Mouse (Mus musculus): ENCODE measurements around the gene Chaf1a. TPM values are rescaled to one million over a fixed set of nuclear protein-coding genes. Genes with fewer than 3 reads are reported as not detected.
A peak's percentile ranks its signal among the peaks of the same experiment; 100 is the strongest.
"Not testable (repeated sequence)": the region's sequence is repeated elsewhere in the genome, so short reads cannot be mapped to it uniquely, and the experiment has no call there.

Chaf1a gene
- polyA plus RNA-seq, 1 experiment from 2014 or later = 6.5 TPM

DNA sequence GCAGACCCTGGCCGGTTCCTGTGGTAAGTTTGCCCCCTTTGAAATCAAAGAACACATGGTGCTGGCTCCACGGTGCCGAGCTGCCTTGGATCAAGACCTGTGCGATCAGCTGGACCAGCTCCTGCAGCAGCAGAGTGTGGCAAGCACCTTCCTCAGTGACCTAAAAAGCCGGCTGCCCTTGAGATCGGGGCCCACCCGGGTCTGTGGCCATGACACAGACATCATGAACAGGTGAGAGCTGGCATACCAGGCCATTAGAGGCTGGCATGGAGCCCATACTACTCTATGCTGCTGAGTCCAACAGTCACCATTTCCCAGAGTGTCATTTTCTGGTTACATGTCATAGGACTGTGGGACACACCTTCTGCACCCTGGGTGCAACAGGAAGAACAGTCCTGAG, 21.8 kb downstream of the Chaf1a start:
- H3K27ac ChIP-seq (ENCODE audit: low read depth) = no peak overlapping the region
- DNase-seq (no peak), ATAC-seq (no peak)
- no peak overlapping the region for H3K4me3 ChIP-seq (ENCODE audit: low read depth, low read length)
- H3K27me3 ChIP-seq (ENCODE audit: insufficient read depth, low read length) = no peaks in the 10 kb centered on the region
- TF ChIP-seq CTCF (IDR thresholded peaks at IDR 0.05; ENCODE audit: low read depth) = no peak
- TF ChIP-seq EP300 (IDR thresholded peaks at IDR 0.05; ENCODE audit: low read depth) = no peak
- H3K4me2 ChIP-seq (ENCODE audit: low read depth, low read length) = no peak overlapping the region
- no peaks in the 10 kb centered on the region for H3K9me3 ChIP-seq (ENCODE audit: low read length)
- peaks cover 80% of the 10 kb centered on the region for H3K36me3 ChIP-seq (replicated peaks; ENCODE audit: insufficient read depth, low read length)
- no peaks in the 10 kb centered on the region for H3K4me1 ChIP-seq (ENCODE audit: insufficient read depth)
- WGBS (ENCODE audit: insufficient replicate concordance) = 93% methylated on average over 7 of the region's 7 CpGs
- H3K9ac ChIP-seq (replicated peaks) = no peak overlapping the region

GRCm38 (mm10) chr17:56065715-56066114, 25.5 kb downstream of the Chaf1a start:
- H3K36me3 ChIP-seq (replicated peaks; ENCODE audit: insufficient read depth, low read length) = peaks cover 91% of the 10 kb centered on the region

DNA sequence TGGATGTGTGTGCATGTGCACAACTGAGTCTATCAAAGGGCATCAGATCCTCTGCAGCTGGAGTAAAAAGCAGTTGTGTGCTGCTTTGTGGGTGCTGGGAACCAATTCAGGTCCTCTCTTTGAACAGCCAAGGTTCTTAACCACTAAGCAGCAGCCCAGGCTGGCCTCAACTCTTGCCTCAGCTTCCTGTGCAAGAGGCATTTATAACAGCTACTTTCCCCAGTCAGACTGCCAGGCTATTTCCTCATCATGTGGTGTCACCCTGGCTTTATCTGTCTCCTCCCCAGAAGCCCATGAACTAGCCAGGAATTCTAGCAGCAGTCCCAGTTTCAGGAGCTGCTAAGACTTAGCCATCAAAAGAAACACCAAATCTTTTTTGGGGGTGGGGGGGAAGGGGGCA, 26.2 kb downstream of the Chaf1a start:
- TF ChIP-seq EP300 (IDR thresholded peaks at IDR 0.05; ENCODE audit: low read depth) (no peak), CTCF (IDR thresholded peaks at IDR 0.05; ENCODE audit: low read depth) (no peak)
- no peak overlapping the region for H3K27ac ChIP-seq (ENCODE audit: low read depth)
- no peaks in the 10 kb centered on the region for H3K27me3 ChIP-seq (ENCODE audit: insufficient read depth, low read length)
- DNase-seq (no peak), ATAC-seq (no peak)
- H3K4me3 ChIP-seq (ENCODE audit: low read depth, low read length) = no peak overlapping the region
- no peak overlapping the region for H3K4me2 ChIP-seq (ENCODE audit: low read depth, low read length)
- H3K9me3 ChIP-seq (ENCODE audit: low read length) = no peaks in the 10 kb centered on the region
- peaks cover 93% of the 10 kb centered on the region for H3K36me3 ChIP-seq (replicated peaks; ENCODE audit: insufficient read depth, low read length)
- H3K9ac ChIP-seq (replicated peaks) = no peak overlapping the region
- no peaks in the 10 kb centered on the region for H3K4me1 ChIP-seq (ENCODE audit: insufficient read depth)

More at GRCm38 (mm10) chr17:56065715-56066114, 25.5 kb downstream of the Chaf1a start:
- not testable (repeated sequence) for H3K27ac ChIP-seq (ENCODE audit: low read depth); H3K27me3 ChIP-seq (ENCODE audit: insufficient read depth, low read length); DNase-seq; H3K9ac ChIP-seq (replicated peaks); H3K4me1 ChIP-seq (ENCODE audit: insufficient read depth); H3K4me2 ChIP-seq (ENCODE audit: low read depth, low read length); H3K9me3 ChIP-seq (ENCODE audit: low read length); ATAC-seq; H3K4me3 ChIP-seq (ENCODE audit: low read depth, low read length)
- peak; percentile 33; the same call in 1 of the 2 replicates for TF ChIP-seq CTCF (IDR thresholded peaks at IDR 0.05; ENCODE audit: low read depth)
- WGBS (ENCODE audit: insufficient replicate concordance) = 86% methylated on average over 6 of the region's 6 CpGs

GRCm38 (mm10) chr17:56069066-56069465, 28.8 kb downstream of the Chaf1a start:
- 94% methylated on average over 14 of the region's 14 CpGs for WGBS (ENCODE audit: insufficient replicate concordance)
- H3K36me3 ChIP-seq (replicated peaks; ENCODE audit: insufficient read depth, low read length) = peaks cover 79% of the 10 kb centered on the region
- H3K9ac ChIP-seq (replicated peaks) = no peak overlapping the region
- DNase-seq (no peak), ATAC-seq (no peak)
- H3K27ac ChIP-seq (ENCODE audit: low read depth) = no peak overlapping the region
- no peak overlapping the region for H3K4me3 ChIP-seq (ENCODE audit: low read depth, low read length)
- H3K4me2 ChIP-seq (ENCODE audit: low read depth, low read length) = no peak overlapping the region
- TF ChIP-seq CTCF (IDR thresholded peaks at IDR 0.05; ENCODE audit: low read depth) = no peak
- no peak for TF ChIP-seq EP300 (IDR thresholded peaks at IDR 0.05; ENCODE audit: low read depth)
- no peaks in the 10 kb centered on the region for H3K9me3 ChIP-seq (ENCODE audit: low read length)
- H3K27me3 ChIP-seq (ENCODE audit: insufficient read depth, low read length) = no peaks in the 10 kb centered on the region
- peaks cover 4% of the 10 kb centered on the region for H3K4me1 ChIP-seq (ENCODE audit: insufficient read depth)

- Histone ChIP-seq H3K27me3 (ENCODE audit: insufficient read depth, low read length) (no peaks in the 10 kb centered on the region), H3K9me3 (ENCODE audit: low read length) (no peaks in the 10 kb centered on the region), H3K9ac (replicated peaks) (no peak overlapping the region), H3K4me2 (ENCODE audit: low read depth, low read length) (no peak overlapping the region), H3K4me3 (ENCODE audit: low read depth, low read length) (no peak overlapping the region), H3K4me1 (ENCODE audit: insufficient read depth) (peaks cover 15% of the 10 kb centered on the region), H3K27ac (ENCODE audit: low read depth) (no peak overlapping the region), H3K36me3 (replicated peaks; ENCODE audit: insufficient read depth, low read length) (peaks cover 61% of the 10 kb centered on the region)
- ATAC-seq = no peak
- TF ChIP-seq CTCF (IDR thresholded peaks at IDR 0.05; ENCODE audit: low read depth) (no peak), EP300 (IDR thresholded peaks at IDR 0.05; ENCODE audit: low read depth) (no peak)
- no peak for DNase-seq
Measured at GRCm38 (mm10) chr17:56071126-56071525, 30.9 kb downstream of the Chaf1a start.

GRCm38 (mm10) chr17:56072243-56072642, 32.0 kb downstream of the Chaf1a start:
- H3K9me3 ChIP-seq (ENCODE audit: low read length) = no peaks in the 10 kb centered on the region
- DNase-seq = no peak

More at GRCm38 (mm10) chr17:56072243-56072642, 32.0 kb downstream of the Chaf1a start:
- H3K4me2 ChIP-seq (ENCODE audit: low read depth, low read length) = no peak overlapping the region
- peaks cover 52% of the 10 kb centered on the region for H3K36me3 ChIP-seq (replicated peaks; ENCODE audit: insufficient read depth, low read length)
- WGBS (ENCODE audit: insufficient replicate concordance) = 89% methylated on average over 5 of the region's 5 CpGs
- no peak overlapping the region for H3K27ac ChIP-seq (ENCODE audit: low read depth)
- no peak for TF ChIP-seq EP300 (IDR thresholded peaks at IDR 0.05; ENCODE audit: low read depth)
- no peak for TF ChIP-seq CTCF (IDR thresholded peaks at IDR 0.05; ENCODE audit: low read depth)
- no peaks in the 10 kb centered on the region for H3K27me3 ChIP-seq (ENCODE audit: insufficient read depth, low read length)
- no peak overlapping the region for H3K4me3 ChIP-seq (ENCODE audit: low read depth, low read length)
- H3K4me1 ChIP-seq (ENCODE audit: insufficient read depth) = peaks cover 15% of the 10 kb centered on the region
- no peak for ATAC-seq
- H3K9ac ChIP-seq (replicated peaks) = no peak overlapping the region
